Mouse (Mus musculus) G1E (cell line): ENCODE results near the gene Ctps2. TPM values are rescaled to one million over a fixed set of nuclear protein-coding genes. Genes with fewer than 3 reads are reported as not detected.

Experiments used
- ATAC-seq: 2 replicates; pipeline ENCODE4 v1.8.0; 2016; ENCODE audit warnings: mild to moderate bottlenecking; ENCODE audit not compliant: insufficient number of reproducible peaks, poor library complexity, low FRiP score, severe bottlenecking; ENCODE audit errors: extremely low read depth
- DNase-seq: peaks from one replicate; pipeline ENCODE4 v3.0.0; 2012; ENCODE audit warnings: low spot score
- H3K27me3 ChIP-seq: 2 replicates; pipeline ENCODE4 v1.6.1; 2012; ENCODE audit warnings: mild to moderate bottlenecking, low read length, inconsistent platforms; ENCODE audit not compliant: insufficient read depth
- H3K36me3 ChIP-seq: replicated peaks from 2 replicates; pipeline ENCODE3; 2012; ENCODE audit warnings: mild to moderate bottlenecking, inconsistent platforms
- H3K4me1 ChIP-seq: 2 replicates; pipeline ENCODE4 v1.6.1; 2012; ENCODE audit warnings: low read depth, low read length, inconsistent platforms, mixed read lengths; ENCODE audit not compliant: insufficient read depth
- H3K4me3 ChIP-seq: 2 replicates; pipeline ENCODE4 v1.5.1; 2012; ENCODE audit warnings: low read depth, mild to moderate bottlenecking, inconsistent platforms, low read length, moderate library complexity, mixed read lengths
- H3K9me3 ChIP-seq: replicated peaks from 2 replicates; pipeline ENCODE4 v1.6.1; 2012; ENCODE audit warnings: inconsistent platforms
- CTCF ChIP-seq: IDR thresholded peaks from 2 replicates; pipeline ENCODE4 v1.5.1; 2012; ENCODE audit warnings: low read depth, low read length, inconsistent platforms, mixed read lengths
- POLR2AphosphoS5 ChIP-seq: IDR thresholded peaks from 2 replicates; pipeline ENCODE4 v1.6.1; 2012; ENCODE audit warnings: low read depth, low read length, inconsistent platforms; ENCODE audit not compliant: insufficient replicate concordance
- TAL1 ChIP-seq: conservative IDR thresholded peaks from 2 replicates; pipeline ENCODE4 v1.6.1; 2012; ENCODE audit warnings: low read depth, low read length, inconsistent platforms, mixed read lengths
- polyA plus RNA-seq: library from polyadenylated mRNA; stranded (reverse); fragments of >175 nt; gene quantifications from 2 replicates; pipeline ENCODE4 v1.2.3, GENCODE M21; 2012
- total RNA-seq, 2 experiments: library from RNA; stranded (forward) in 1 of 2; stranded (reverse) in 1 of 2; fragments of 200-1000 nt in 1 of 2; fragments of >200 nt in 1 of 2; fragmentation: Nextera tagmentation in 1 of 2; gene quantifications; 2 replicates each; pipeline ENCODE4 v1.2.3; 2014 to 2017

Gene Ctps2
- total and polyA plus RNA-seq, 3 experiments, result 1.3 to 50.2 (median 45.3) TPM

DNA sequence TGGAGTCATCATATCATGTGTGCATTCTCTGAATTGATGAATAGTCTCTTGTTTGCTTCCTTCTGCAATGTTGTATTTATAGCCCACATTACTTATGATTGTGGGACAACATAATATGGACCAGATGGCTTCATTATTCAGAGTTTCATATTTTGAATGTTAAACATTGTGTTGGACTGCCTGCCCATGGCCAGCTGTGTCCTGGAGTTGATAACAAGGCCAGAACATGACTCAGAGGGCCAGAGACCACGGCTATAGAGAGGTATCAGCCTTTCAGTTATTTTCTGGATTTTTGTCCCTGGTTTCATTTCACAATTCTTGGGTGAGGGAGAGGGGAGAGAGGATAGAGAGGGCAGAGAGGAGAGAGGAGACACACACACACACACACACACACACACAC, 162.9 kb downstream of the Ctps2 start:
- no peak for DNase-seq
- no peak for ATAC-seq

More for the DNA sequence above, 162.9 kb downstream of the Ctps2 start:
- no peak overlapping the region for H3K4me3 ChIP-seq
- no peak for TF ChIP-seq TAL1
- TF ChIP-seq CTCF, result no peak
- TF ChIP-seq POLR2AphosphoS5, result no peak
- H3K4me1 ChIP-seq, result no peaks in the 10 kb centered on the region
- H3K9me3 ChIP-seq, result no peaks in the 10 kb centered on the region
- no peaks in the 10 kb centered on the region for H3K36me3 ChIP-seq
- no peaks in the 10 kb centered on the region for H3K27me3 ChIP-seq

Other genes starting within 250 kb of the Ctps2 start
- gene Rbbp7, start 140.8 kb upstream of the Ctps2 start, total RNA-seq (2014; fragmentation: Nextera tagmentation), result 492 and 520 TPM in 2 replicates
- gene Rbbp7, start 140.8 kb upstream of the Ctps2 start, total RNA-seq (2017), result 548 and 617 TPM in 2 replicates
- gene Rbbp7, start 140.8 kb upstream of the Ctps2 start, polyA plus RNA-seq, result 237 and 255 TPM in 2 replicates
- gene Txlng, start 71.8 kb upstream of the Ctps2 start, total RNA-seq (2014; fragmentation: Nextera tagmentation), result 39.1 and 43.0 TPM in 2 replicates
- gene Txlng, start 71.8 kb upstream of the Ctps2 start, total RNA-seq (2017), result 32.2 and 36.5 TPM in 2 replicates
- 5.5 and 8.2 TPM in 2 replicates for gene Txlng, start 71.8 kb upstream of the Ctps2 start, polyA plus RNA-seq
- 30.6 and 34.4 TPM in 2 replicates for gene Syap1, start 12.8 kb upstream of the Ctps2 start, total RNA-seq (2014; fragmentation: Nextera tagmentation)
- 46.0 and 53.5 TPM in 2 replicates for gene Syap1, start 12.8 kb upstream of the Ctps2 start, total RNA-seq (2017)
- 5.9 and 6.7 TPM in 2 replicates for gene Syap1, start 12.8 kb upstream of the Ctps2 start, polyA plus RNA-seq
- not detected in 2 replicates for gene S100g, start 63.4 kb downstream of the Ctps2 start, total RNA-seq (2014; fragmentation: Nextera tagmentation)
- not detected in 2 replicates for gene S100g, start 63.4 kb downstream of the Ctps2 start, total RNA-seq (2017)
- not detected in 2 replicates for gene S100g, start 63.4 kb downstream of the Ctps2 start, polyA plus RNA-seq